In the genomic region with DNA sequence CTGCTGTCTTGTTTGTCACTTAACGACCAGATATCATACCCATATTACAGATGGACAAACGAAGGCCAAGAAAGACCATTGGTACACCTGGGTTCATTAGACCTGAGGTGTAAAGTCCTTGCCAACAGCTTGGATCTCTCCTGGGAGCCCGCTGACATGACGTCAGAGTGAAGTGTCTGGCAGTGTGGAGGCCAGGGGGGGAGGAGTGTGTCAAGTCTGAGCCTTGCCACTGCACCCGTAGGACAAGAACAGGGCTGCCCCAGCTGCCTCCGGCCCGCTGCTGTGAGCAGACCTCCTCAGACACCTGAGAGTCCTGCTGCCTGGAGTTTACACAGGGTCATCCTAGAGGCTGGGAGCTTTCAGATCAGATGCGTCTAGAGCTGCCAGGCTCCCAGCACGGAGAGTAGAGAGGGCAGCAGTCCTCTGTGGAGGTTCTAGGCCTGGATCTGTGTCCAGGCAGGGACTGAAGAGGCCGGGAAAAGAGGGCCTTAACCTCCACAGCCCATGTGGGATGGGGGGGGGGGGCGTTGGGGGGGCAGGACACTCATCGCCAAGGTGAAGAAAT, we compare ENCODE assay signal across 14 mouse cellular contexts. TPM values are rescaled to one million over a fixed set of nuclear protein-coding genes. Genes with fewer than 3 reads are reported as not detected.
DNase-seq lines count a peak whose midpoint lies in the region; ATAC-seq and TF ChIP-seq lines count a peak whose summit lies in the region.
"Had no signal": no experiment of that assay in that cellular context is flagged by ENCODE, and none has a peak within 500 bp of the region (broad histone marks: within the 10 kb centered on the region; RNA-seq: fewer than 3 reads in every experiment).

No protein-coding gene starts in this region.

- H3K9ac ChIP-seq in forebrain, embryonic 14.5 days (ENCODE audit: low read length) = no peak overlapping the region
- no peak overlapping the region for H3K9ac ChIP-seq in hindbrain, embryonic 14.5 days
- no peak overlapping the region for H3K9ac ChIP-seq in liver, postnatal 0 days (replicated peaks)
- no peak overlapping the region for H3K9ac ChIP-seq in liver, embryonic 12.5 days
- H3K9ac ChIP-seq: midbrain, embryonic 15.5 days had no signal

- no peak overlapping the region for H3K4me2 ChIP-seq in forebrain, embryonic 14.5 days (ENCODE audit: low read length)
- H3K4me2 ChIP-seq in hindbrain, embryonic 14.5 days (replicated peaks) = no peak overlapping the region
- no peak overlapping the region for H3K4me2 ChIP-seq in liver, postnatal 0 days (ENCODE audit: low read depth, low read length)
- no peak overlapping the region for H3K4me2 ChIP-seq in liver, embryonic 12.5 days
- H3K4me2 ChIP-seq: midbrain, embryonic 15.5 days had no signal

- H3K9me3 ChIP-seq in forebrain, embryonic 10.5 days = no peaks in the 10 kb centered on the region
- no peaks in the 10 kb centered on the region for H3K9me3 ChIP-seq in forebrain, embryonic 14.5 days (replicated peaks; ENCODE audit: control insufficient read depth, low read length)
- no peaks in the 10 kb centered on the region for H3K9me3 ChIP-seq in hindbrain, embryonic 10.5 days
- no peaks in the 10 kb centered on the region for H3K9me3 ChIP-seq in hindbrain, embryonic 14.5 days (ENCODE audit: control insufficient read depth, low read length)
- no peaks in the 10 kb centered on the region for H3K9me3 ChIP-seq in liver, postnatal 0 days (ENCODE audit: low read length)
- H3K9me3 ChIP-seq in liver, embryonic 12.5 days (replicated peaks) = no peaks in the 10 kb centered on the region
- H3K9me3 ChIP-seq: midbrain, embryonic 15.5 days had no signal

- no peak for DNase-seq in forebrain, embryonic 10.5 days (ENCODE audit: extremely low spot score, low spot score)
- DNase-seq in forebrain, embryonic 14.5 days (ENCODE audit: low spot score) = no peak
- no peak for DNase-seq in hindbrain, embryonic 10.5 days (ENCODE audit: low spot score)
- DNase-seq in hindbrain, embryonic 14.5 days (ENCODE audit: low spot score) = no peak
- no peak for DNase-seq in liver, postnatal 0 days
- DNase-seq in layer of hippocampus, adult 9-11 months = no peak
- DNase-seq: cerebellum, postnatal 14 days; gastrocnemius, postnatal 10 days; heart, postnatal 10 days had no signal

- ATAC-seq in forebrain, embryonic 14.5 days = no peak
- no peak for ATAC-seq in hindbrain, embryonic 14.5 days (ENCODE audit: low FRiP score)
- ATAC-seq in liver, postnatal 0 days = no peak
- no peak for ATAC-seq in liver, embryonic 12.5 days
- ATAC-seq: midbrain, embryonic 15.5 days; Patski had no signal

- no peak for TF ChIP-seq EP300 in liver, postnatal 0 days (IDR thresholded peaks at IDR 0.05; ENCODE audit: low read depth)

- H3K27ac ChIP-seq in forebrain, embryonic 10.5 days = 0 out of 2 replicates have a peak overlapping the region, but pooled peaks have one; percentile 3
- no peak overlapping the region for H3K27ac ChIP-seq in forebrain, embryonic 14.5 days (ENCODE audit: low read depth, low read length)
- H3K27ac ChIP-seq in hindbrain, embryonic 10.5 days = peak overlapping the region; percentile 2; the same call in 1 of the 2 replicates
- no peak overlapping the region for H3K27ac ChIP-seq in hindbrain, embryonic 14.5 days
- H3K27ac ChIP-seq in liver, postnatal 0 days (ENCODE audit: low read depth) = peak overlapping the region; percentile 1; the same call in 1 of the 2 replicates
- no peak overlapping the region for H3K27ac ChIP-seq in liver, embryonic 12.5 days
- peak overlapping the region; percentile 57; the same call in 1 of the 2 replicates for H3K27ac ChIP-seq in bone marrow, adult 2 months (ENCODE audit: control insufficient read depth, insufficient read depth, low read depth, low read length, poor library complexity)
- H3K27ac ChIP-seq: midbrain, embryonic 15.5 days had no signal

- WGBS in forebrain, embryonic 10.5 days = 80% methylated on average over 12 of the region's 12 CpGs
- WGBS in forebrain, embryonic 14.5 days = 78% methylated on average over 12 of the region's 12 CpGs
- WGBS in hindbrain, embryonic 10.5 days = 71% methylated on average over 12 of the region's 12 CpGs
- 70% methylated on average over 11 of the region's 12 CpGs for WGBS in hindbrain, embryonic 14.5 days
- WGBS in liver, postnatal 0 days (ENCODE audit: insufficient replicate concordance) = 68% methylated on average over 12 of the region's 12 CpGs
- WGBS in liver, embryonic 12.5 days (ENCODE audit: insufficient replicate concordance) = 63% methylated on average over 12 of the region's 12 CpGs
- 66% methylated on average over 12 of the region's 12 CpGs for WGBS in bone marrow, adult 2 months

- no peak for TF ChIP-seq POLR2A in bone marrow, adult 2 months (IDR thresholded peaks at IDR 0.05; ENCODE audit: borderline replicate concordance, control insufficient read depth, low read depth, low read length)

- H3K4me1 ChIP-seq in forebrain, embryonic 10.5 days = peaks cover 21% of the 10 kb centered on the region
- no peaks in the 10 kb centered on the region for H3K4me1 ChIP-seq in forebrain, embryonic 14.5 days (ENCODE audit: control insufficient read depth, insufficient read depth, low read length)
- peaks cover 38% of the 10 kb centered on the region for H3K4me1 ChIP-seq in hindbrain, embryonic 10.5 days (replicated peaks)
- peaks cover 15% of the 10 kb centered on the region; the same call in 1 of the 2 replicates for H3K4me1 ChIP-seq in hindbrain, embryonic 14.5 days (replicated peaks; ENCODE audit: control insufficient read depth, insufficient read depth, low read length)
- H3K4me1 ChIP-seq in liver, postnatal 0 days (ENCODE audit: insufficient read depth) = peaks cover 26% of the 10 kb centered on the region
- peaks cover 66% of the 10 kb centered on the region for H3K4me1 ChIP-seq in liver, embryonic 12.5 days
- H3K4me1 ChIP-seq in bone marrow, adult 2 months (ENCODE audit: control insufficient read depth, insufficient read depth, low read length) = peaks cover 6% of the 10 kb centered on the region

- no peak overlapping the region for H3K4me3 ChIP-seq in forebrain, embryonic 10.5 days
- H3K4me3 ChIP-seq in forebrain, embryonic 14.5 days (ENCODE audit: low read depth, low read length) = no peak overlapping the region
- H3K4me3 ChIP-seq in hindbrain, embryonic 10.5 days = no peak overlapping the region
- no peak overlapping the region for H3K4me3 ChIP-seq in hindbrain, embryonic 14.5 days (replicated peaks; ENCODE audit: low read length)
- H3K4me3 ChIP-seq in liver, postnatal 0 days (ENCODE audit: low read depth, low read length) = no peak overlapping the region
- no peak overlapping the region for H3K4me3 ChIP-seq in liver, embryonic 12.5 days
- no peak overlapping the region for H3K4me3 ChIP-seq in bone marrow, adult 2 months (replicated peaks; ENCODE audit: control insufficient read depth, low read depth, low read length)
- H3K4me3 ChIP-seq: layer of hippocampus, adult 2 months; midbrain, embryonic 15.5 days had no signal

- H3K27me3 ChIP-seq in forebrain, embryonic 10.5 days (ENCODE audit: poor library complexity, severe bottlenecking) = no peaks in the 10 kb centered on the region
- no peaks in the 10 kb centered on the region for H3K27me3 ChIP-seq in forebrain, embryonic 14.5 days (replicated peaks; ENCODE audit: control insufficient read depth, insufficient read depth, low read length)
- H3K27me3 ChIP-seq in hindbrain, embryonic 10.5 days (ENCODE audit: insufficient read depth, poor library complexity, severe bottlenecking) = peaks cover 2% of the 10 kb centered on the region; the same call in 1 of the 2 replicates
- H3K27me3 ChIP-seq in hindbrain, embryonic 14.5 days (ENCODE audit: control insufficient read depth, insufficient read depth, low read length) = no peaks in the 10 kb centered on the region
- no peaks in the 10 kb centered on the region for H3K27me3 ChIP-seq in liver, postnatal 0 days (ENCODE audit: insufficient read depth, low read length)
- H3K27me3 ChIP-seq in liver, embryonic 12.5 days (replicated peaks) = no peaks in the 10 kb centered on the region
- H3K27me3 ChIP-seq: Patski had no signal

- TF ChIP-seq CTCF in liver, postnatal 0 days (IDR thresholded peaks at IDR 0.05; ENCODE audit: low read depth) = no peak
- no peak for TF ChIP-seq CTCF in bone marrow, adult 2 months (IDR thresholded peaks at IDR 0.05; ENCODE audit: control insufficient read depth, insufficient read depth, low read length)

- no peaks in the 10 kb centered on the region for H3K36me3 ChIP-seq in forebrain, embryonic 10.5 days (replicated peaks)
- no peaks in the 10 kb centered on the region for H3K36me3 ChIP-seq in forebrain, embryonic 14.5 days (ENCODE audit: control insufficient read depth, insufficient read depth, low read length)
- no peaks in the 10 kb centered on the region for H3K36me3 ChIP-seq in hindbrain, embryonic 10.5 days
- H3K36me3 ChIP-seq in hindbrain, embryonic 14.5 days (replicated peaks; ENCODE audit: control insufficient read depth, insufficient read depth) = no peaks in the 10 kb centered on the region
- no peaks in the 10 kb centered on the region for H3K36me3 ChIP-seq in liver, postnatal 0 days (replicated peaks; ENCODE audit: insufficient read depth, low read length)
- H3K36me3 ChIP-seq in liver, embryonic 12.5 days = peaks cover 5% of the 10 kb centered on the region; the same call in 1 of the 2 replicates
- H3K36me3 ChIP-seq: midbrain, embryonic 15.5 days had no signal

RNA-seq across cellular contexts. Expression of a gene that starts 12.9 kb away (rescaled TPM):
- polyA plus RNA-seq in forebrain, embryonic 10.5 days (2016; fragmentation: Nextera tagmentation; extraction: Ambion mirVana) = 0.11 and 0.12 TPM in 2 replicates
- 0.11 and 0.14 TPM in 2 replicates for polyA plus RNA-seq in forebrain, embryonic 14.5 days (2014; fragmentation: Nextera tagmentation; extraction: Ambion mirVana)
- polyA plus RNA-seq in hindbrain, embryonic 10.5 days (2016; fragmentation: Nextera tagmentation; extraction: Ambion mirVana) = 0.07 and 0.08 TPM in 2 replicates
- polyA plus RNA-seq in hindbrain, embryonic 14.5 days (2014; fragmentation: Nextera tagmentation; extraction: Ambion mirVana) = 0.20 and 0.31 TPM in 2 replicates
- 0.66 and 0.82 TPM in 2 replicates for polyA plus RNA-seq in liver, postnatal 0 days (2015; fragmentation: Nextera tagmentation; extraction: Ambion mirVana)
- polyA plus RNA-seq in liver, embryonic 12.5 days (2016; fragmentation: Nextera tagmentation; extraction: Ambion mirVana) = not detected in 2 replicates
- polyA plus RNA-seq in bone marrow, adult 2 months (2011; ENCODE audit: insufficient read depth, insufficient read length, low replicate concordance, missing spikeins) = 2.3 and 7.3 TPM in 2 replicates

RNA-seq across cellular contexts. Expression of a gene that starts 23.7 kb away (rescaled TPM):
- polyA plus RNA-seq in forebrain, embryonic 10.5 days (2016; fragmentation: Nextera tagmentation; extraction: Ambion mirVana) = 5.4 and 6.3 TPM in 2 replicates
- 4.9 and 6.4 TPM in 2 replicates for polyA plus RNA-seq in forebrain, embryonic 14.5 days (2014; fragmentation: Nextera tagmentation; extraction: Ambion mirVana)
- 6.2 and 6.7 TPM in 2 replicates for polyA plus RNA-seq in hindbrain, embryonic 10.5 days (2016; fragmentation: Nextera tagmentation; extraction: Ambion mirVana)
- polyA plus RNA-seq in hindbrain, embryonic 14.5 days (2014; fragmentation: Nextera tagmentation; extraction: Ambion mirVana) = 7.3 and 9.6 TPM in 2 replicates
- polyA plus RNA-seq in liver, postnatal 0 days (2015; fragmentation: Nextera tagmentation; extraction: Ambion mirVana) = 1.5 and 1.9 TPM in 2 replicates
- polyA plus RNA-seq in liver, embryonic 12.5 days (2016; fragmentation: Nextera tagmentation; extraction: Ambion mirVana) = 3.5 and 3.9 TPM in 2 replicates
- polyA plus RNA-seq in bone marrow, adult 2 months (2011; ENCODE audit: insufficient read depth, insufficient read length, low replicate concordance, missing spikeins) = 15.3 and 17.0 TPM in 2 replicates

RNA-seq across cellular contexts. Expression of a gene that starts 34.3 kb away (rescaled TPM):
- polyA plus RNA-seq in forebrain, embryonic 10.5 days (2016; fragmentation: Nextera tagmentation; extraction: Ambion mirVana) = 28.7 and 32.2 TPM in 2 replicates
- 65.4 and 69.1 TPM in 2 replicates for polyA plus RNA-seq in forebrain, embryonic 14.5 days (2014; fragmentation: Nextera tagmentation; extraction: Ambion mirVana)
- polyA plus RNA-seq in hindbrain, embryonic 10.5 days (2016; fragmentation: Nextera tagmentation; extraction: Ambion mirVana) = 28.8 and 31.3 TPM in 2 replicates
- polyA plus RNA-seq in hindbrain, embryonic 14.5 days (2014; fragmentation: Nextera tagmentation; extraction: Ambion mirVana) = 92.6 and 101 TPM in 2 replicates
- polyA plus RNA-seq in liver, postnatal 0 days (2015; fragmentation: Nextera tagmentation; extraction: Ambion mirVana) = 59.0 and 61.1 TPM in 2 replicates
- polyA plus RNA-seq in liver, embryonic 12.5 days (2016; fragmentation: Nextera tagmentation; extraction: Ambion mirVana) = 83.8 and 88.7 TPM in 2 replicates
- polyA plus RNA-seq in bone marrow, adult 2 months (2011; ENCODE audit: insufficient read depth, insufficient read length, low replicate concordance, missing spikeins) = 62.3 and 67.5 TPM in 2 replicates

RNA-seq across cellular contexts. Expression of a gene that starts 38.4 kb away (rescaled TPM):
- 40.7 and 41.9 TPM in 2 replicates for polyA plus RNA-seq in forebrain, embryonic 10.5 days (2016; fragmentation: Nextera tagmentation; extraction: Ambion mirVana)
- 44.3 and 45.4 TPM in 2 replicates for polyA plus RNA-seq in forebrain, embryonic 14.5 days (2014; fragmentation: Nextera tagmentation; extraction: Ambion mirVana)
- 29.7 and 33.5 TPM in 2 replicates for polyA plus RNA-seq in hindbrain, embryonic 10.5 days (2016; fragmentation: Nextera tagmentation; extraction: Ambion mirVana)
- polyA plus RNA-seq in hindbrain, embryonic 14.5 days (2014; fragmentation: Nextera tagmentation; extraction: Ambion mirVana) = 42.1 and 45.6 TPM in 2 replicates
- 6.7 and 7.8 TPM in 2 replicates for polyA plus RNA-seq in liver, postnatal 0 days (2015; fragmentation: Nextera tagmentation; extraction: Ambion mirVana)
- polyA plus RNA-seq in liver, embryonic 12.5 days (2016; fragmentation: Nextera tagmentation; extraction: Ambion mirVana) = 19.5 and 20.0 TPM in 2 replicates
- polyA plus RNA-seq in bone marrow, adult 2 months (2011; ENCODE audit: insufficient read depth, insufficient read length, low replicate concordance, missing spikeins) = 6.8 and 13.5 TPM in 2 replicates

Comparison
In these comparisons a context has a peak if more than half of its experiments do, and no peak if none do; other contexts are left out.
1. H3K27ac ChIP-seq: peak in forebrain, embryonic 10.5 days (single experiment), hindbrain, embryonic 10.5 days (single experiment), liver, postnatal 0 days (single experiment) and bone marrow, adult 2 months (single experiment); none in forebrain, embryonic 14.5 days (single experiment), hindbrain, embryonic 14.5 days (single experiment) and liver, embryonic 12.5 days (single experiment).